Mouse (Mus musculus): ENCODE results near the gene Lrrc51.

GRCm38 (mm10) chr7:101951648-101952047, 18.0 kb upstream of the Lrrc51 start:
- TF ChIP-seq CTCF (IDR thresholded peaks at IDR 0.05; ENCODE audit: low read depth), result no peak
- TF ChIP-seq EP300 (IDR thresholded peaks at IDR 0.05; ENCODE audit: low read depth), result no peak

Measured in heart, postnatal 0 days (tissue).